Mouse (Mus musculus) erythroblast, embryonic 14.5 days (primary cell): ENCODE measurements around the gene Arhgef39.

ENCODE experiments used
- GATA1 ChIP-seq: IDR thresholded peaks from 2 replicates; pipeline ENCODE4 v1.6.1; 2012; ENCODE audit warnings: low read length, inconsistent platforms, mixed read lengths
- TAL1 ChIP-seq: IDR thresholded peaks from 3 replicates; pipeline ENCODE4 v1.6.1; 2012; ENCODE audit warnings: low read length, inconsistent platforms, mixed read lengths

DNA sequence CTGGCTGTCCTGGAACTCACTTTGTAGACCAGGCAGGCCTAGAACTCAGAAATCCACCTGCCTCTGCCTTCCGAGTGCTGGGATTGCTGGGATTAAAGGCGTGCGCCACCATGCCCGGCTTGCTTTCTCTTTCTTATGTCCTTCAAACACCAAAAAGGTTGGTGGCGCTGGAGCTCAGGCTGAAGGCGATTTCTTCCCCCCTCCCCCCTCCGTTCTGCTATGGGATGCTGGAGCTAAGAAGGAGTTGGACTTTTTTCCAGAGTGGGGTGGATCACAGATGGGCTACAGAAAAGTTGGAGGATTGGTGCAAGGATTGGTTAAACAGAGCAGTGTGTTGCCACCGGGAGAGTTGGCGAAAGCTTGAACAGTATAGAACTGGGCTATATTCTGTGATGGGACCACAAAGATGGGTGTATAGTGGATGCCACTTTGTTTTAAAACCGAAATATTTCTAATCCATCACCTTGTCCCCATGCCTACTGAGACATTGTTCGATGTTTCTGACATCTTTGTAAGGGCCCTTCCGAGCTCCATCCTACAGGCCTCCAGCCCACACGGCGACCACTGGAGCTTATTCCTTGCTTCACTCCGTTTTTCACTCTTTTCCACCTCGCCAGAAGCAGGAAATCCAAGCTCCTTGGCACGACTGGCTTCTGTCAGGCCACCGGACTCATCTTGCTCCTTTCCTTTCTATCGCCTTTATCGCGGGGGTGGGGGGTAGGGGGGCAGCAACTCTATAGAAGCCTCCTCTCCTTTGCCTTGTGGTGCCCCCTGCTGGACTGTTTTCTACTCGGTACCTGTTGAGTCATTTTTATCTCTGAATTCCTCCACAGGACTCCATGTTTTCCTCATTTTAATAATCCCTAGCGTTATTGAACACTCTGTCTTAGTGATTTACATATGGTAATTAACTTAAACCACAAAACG lies 20.3 kb downstream of the Arhgef39 start:
- TF ChIP-seq GATA1 (no peak), TAL1 (no peak)
